Mouse (Mus musculus) forebrain, embryonic 13.5 days (tissue): ENCODE measurements around the gene Trem3. TPM values are rescaled to one million over a fixed set of nuclear protein-coding genes. Genes with fewer than 3 reads are reported as not detected.

ENCODE experiments used
- ATAC-seq: fragments of 200-750 bp; cut with Nextera tagmentation; 2 replicates; pipeline ENCODE4 v1.8.0; 2017
- H3K27ac ChIP-seq: fragments of 300-500 bp; sonication (generic); 2 replicates; pipeline ENCODE4 v1.5.1; 2015; ENCODE audit warnings: inconsistent platforms, mild to moderate bottlenecking, moderate library complexity
- H3K27me3 ChIP-seq: fragments of 300-500 bp; sonication (generic); 2 replicates; pipeline ENCODE4 v1.6.1; 2015; ENCODE audit warnings: mild to moderate bottlenecking, inconsistent platforms
- H3K36me3 ChIP-seq: fragments of 300-500 bp; sonication (generic); 2 replicates; pipeline ENCODE4 v1.6.1; 2015; ENCODE audit warnings: mild to moderate bottlenecking, inconsistent platforms; ENCODE audit not compliant: poor library complexity, severe bottlenecking
- H3K4me1 ChIP-seq: fragments of 300-500 bp; sonication (generic); 2 replicates; pipeline ENCODE4 v1.6.1; 2015; ENCODE audit warnings: inconsistent platforms
- H3K4me2 ChIP-seq: fragments of 300-500 bp; sonication (generic); 2 replicates; pipeline ENCODE4 v1.6.1; 2015; ENCODE audit warnings: inconsistent platforms, mild to moderate bottlenecking, moderate library complexity
- H3K4me3 ChIP-seq: fragments of 300-500 bp; sonication (generic); 2 replicates; pipeline ENCODE4 v1.5.1; 2015; ENCODE audit warnings: mild to moderate bottlenecking, inconsistent platforms
- H3K9ac ChIP-seq: fragments of 300-500 bp; sonication (generic); 2 replicates; pipeline ENCODE4 v1.6.1; 2015; ENCODE audit warnings: mild to moderate bottlenecking, inconsistent platforms
- H3K9me3 ChIP-seq: fragments of 300-500 bp; sonication (generic); replicated peaks from 2 replicates; pipeline ENCODE4 v1.6.1; 2016; ENCODE audit warnings: inconsistent platforms
- WGBS: fragments of 180-500 bp; shearing (Covaris S2); methylation state at CpG from one replicate; pipeline ENCODE4 v1.1.7; 2015; 5-methylcytosine and 5-hydroxymethylcytosine counted together
- polyA plus RNA-seq: library from polyadenylated mRNA; unstranded; fragments of >200 nt; fragmentation: Nextera tagmentation; extraction: Ambion mirVana; gene quantifications from 2 replicates; pipeline ENCODE4 v1.2.1, GENCODE M21; 2015

Trem3 gene
- polyA plus RNA-seq, 1 experiment from 2014 or later = not detected

GRCm38 (mm10) chr17:48249501-48249900, 1.9 kb downstream of the Trem3 start:
- Histone ChIP-seq H3K27ac (no peak overlapping the region), H3K27me3 (no peaks in the 10 kb centered on the region), H3K4me2 (no peak overlapping the region), H3K9me3 (0 out of 2 replicates have a peak, but pooled peaks cover 6% of the 10 kb centered on the region), H3K4me1 (0 out of 2 replicates have a peak, but pooled peaks cover under 1% of the 10 kb centered on the region), H3K36me3 (no peaks in the 10 kb centered on the region), H3K9ac (no peak overlapping the region), H3K4me3 (no peak overlapping the region)
- ATAC-seq = no peak
- WGBS = 88% methylated on average over 11 of the region's 11 CpGs

GRCm38 (mm10) chr17:48250631-48251030, 3.1 kb downstream of the Trem3 start:
- ATAC-seq = no peak
- WGBS = 93% methylated on average over 7 of the region's 7 CpGs
- no peaks in the 10 kb centered on the region for H3K36me3 ChIP-seq
- H3K9ac ChIP-seq = no peak overlapping the region
- H3K9me3 ChIP-seq = 0 out of 2 replicates have a peak, but pooled peaks cover 6% of the 10 kb centered on the region
- no peaks in the 10 kb centered on the region for H3K27me3 ChIP-seq
- H3K4me3 ChIP-seq = no peak overlapping the region
- no peak overlapping the region for H3K27ac ChIP-seq
- H3K4me1 ChIP-seq = 0 out of 2 replicates have a peak, but pooled peaks cover 4% of the 10 kb centered on the region
- H3K4me2 ChIP-seq = no peak overlapping the region

GRCm38 (mm10) chr17:48256575-48256974, 9.0 kb downstream of the Trem3 start:
- Histone ChIP-seq H3K36me3 (no peaks in the 10 kb centered on the region), H3K27me3 (no peaks in the 10 kb centered on the region), H3K4me2 (no peak overlapping the region), H3K4me1 (0 out of 2 replicates have a peak, but pooled peaks cover 4% of the 10 kb centered on the region), H3K9me3 (peaks cover 14% of the 10 kb centered on the region), H3K27ac (no peak overlapping the region), H3K9ac (no peak overlapping the region), H3K4me3 (no peak overlapping the region)
- ATAC-seq = no peak

GRCm38 (mm10) chr17:48261868-48262267, 14.3 kb downstream of the Trem3 start:
- no peak overlapping the region for H3K9ac ChIP-seq
- no peak overlapping the region for H3K27ac ChIP-seq
- H3K4me3 ChIP-seq = no peak overlapping the region
- H3K27me3 ChIP-seq = no peaks in the 10 kb centered on the region
- no peak for ATAC-seq
- peaks cover 17% of the 10 kb centered on the region for H3K4me1 ChIP-seq
- H3K4me2 ChIP-seq = no peak overlapping the region
- WGBS = 88% methylated on average over 2 of the region's 2 CpGs
- peaks cover 14% of the 10 kb centered on the region for H3K9me3 ChIP-seq
- H3K36me3 ChIP-seq = no peaks in the 10 kb centered on the region

GRCm38 (mm10) chr17:48263741-48264362, 16.3 kb downstream of the Trem3 start, which contains the start of gene Treml4:
Gene Treml4 (plus strand): TSS chr17:48264295.
- no peaks in the 10 kb centered on the region for H3K27me3 ChIP-seq
- no peak within 1 kb of the TSS for H3K4me2 ChIP-seq
- H3K4me1 ChIP-seq = peaks cover 17% of the 10 kb centered on the region
- H3K9me3 ChIP-seq = peaks cover 10% of the 10 kb centered on the region
- H3K4me3 ChIP-seq = no peak within 1 kb of the TSS
- ATAC-seq = no peak
- 89% methylated on average over 3 of the region's 3 CpGs for WGBS
- no peaks in the 10 kb centered on the region for H3K36me3 ChIP-seq
- H3K9ac ChIP-seq = no peak within 1 kb of the TSS
- H3K27ac ChIP-seq = no peak within 1 kb of the TSS

GRCm38 (mm10) chr17:48264662-48265061, 17.1 kb downstream of the Trem3 start:
- no peaks in the 10 kb centered on the region for H3K36me3 ChIP-seq
- H3K27me3 ChIP-seq = no peaks in the 10 kb centered on the region
- no peak overlapping the region for H3K27ac ChIP-seq
- no peak overlapping the region for H3K4me3 ChIP-seq
- no peak for ATAC-seq
- H3K9ac ChIP-seq = no peak overlapping the region
- no peak overlapping the region for H3K4me2 ChIP-seq
- peaks cover 17% of the 10 kb centered on the region for H3K4me1 ChIP-seq
- H3K9me3 ChIP-seq = peaks cover 2% of the 10 kb centered on the region; the same call in 1 of the 2 replicates
- 91% methylated on average over 7 of the region's 7 CpGs for WGBS

- no peak for ATAC-seq
- WGBS = 2% methylated on average over 2 of the region's 2 CpGs
- H3K4me3 ChIP-seq = no peak overlapping the region
These were observed 18.6 kb downstream of the Trem3 start for GRCm38 (mm10) chr17:48266138-48266537.

GRCm38 (mm10) chr17:48266610-48267304, 19.2 kb downstream of the Trem3 start:
- WGBS = 36% methylated on average over 2 of the region's 2 CpGs
- no peak overlapping the region for H3K4me3 ChIP-seq
- no peak overlapping the region for H3K27ac ChIP-seq

More at GRCm38 (mm10) chr17:48266138-48266537, 18.6 kb downstream of the Trem3 start:
- Histone ChIP-seq H3K4me2 (no peak overlapping the region), H3K9ac (no peak overlapping the region), H3K27me3 (no peaks in the 10 kb centered on the region), H3K27ac (no peak overlapping the region), H3K36me3 (no peaks in the 10 kb centered on the region), H3K4me1 (peaks cover 17% of the 10 kb centered on the region), H3K9me3 (no peaks in the 10 kb centered on the region)

GRCm38 (mm10) chr17:48267591-48267990, 20.0 kb downstream of the Trem3 start:
- 89% methylated on average over 1 of the region's 1 CpGs for WGBS
- Histone ChIP-seq H3K27me3 (no peaks in the 10 kb centered on the region), H3K27ac (no peak overlapping the region), H3K4me1 (peaks cover 17% of the 10 kb centered on the region), H3K4me2 (no peak overlapping the region), H3K36me3 (no peaks in the 10 kb centered on the region), H3K9ac (no peak overlapping the region), H3K9me3 (no peaks in the 10 kb centered on the region), H3K4me3 (no peak overlapping the region)
- no peak for ATAC-seq

More at GRCm38 (mm10) chr17:48266610-48267304, 19.2 kb downstream of the Trem3 start:
- H3K4me1 ChIP-seq = peaks cover 17% of the 10 kb centered on the region
- H3K9me3 ChIP-seq = no peaks in the 10 kb centered on the region
- H3K36me3 ChIP-seq = no peaks in the 10 kb centered on the region
- H3K27me3 ChIP-seq = no peaks in the 10 kb centered on the region
- no peak overlapping the region for H3K4me2 ChIP-seq
- H3K9ac ChIP-seq = no peak overlapping the region
- ATAC-seq = no peak

- Histone ChIP-seq H3K9me3 (no peaks in the 10 kb centered on the region), H3K4me1 (peaks cover 17% of the 10 kb centered on the region), H3K27ac (no peak overlapping the region), H3K4me3 (no peak overlapping the region), H3K9ac (no peak overlapping the region), H3K36me3 (no peaks in the 10 kb centered on the region), H3K4me2 (no peak overlapping the region), H3K27me3 (no peaks in the 10 kb centered on the region)
- ATAC-seq = no peak
These were observed 20.7 kb downstream of the Trem3 start for GRCm38 (mm10) chr17:48268276-48268675.

GRCm38 (mm10) chr17:48269833-48270232, 22.3 kb downstream of the Trem3 start:
- Histone ChIP-seq H3K27me3 (no peaks in the 10 kb centered on the region), H3K4me2 (no peak overlapping the region), H3K9ac (no peak overlapping the region), H3K4me3 (no peak overlapping the region), H3K4me1 (peaks cover 17% of the 10 kb centered on the region), H3K9me3 (no peaks in the 10 kb centered on the region), H3K27ac (no peak overlapping the region), H3K36me3 (no peaks in the 10 kb centered on the region)
- ATAC-seq = no peak
- 78% methylated on average over 4 of the region's 4 CpGs for WGBS

GRCm38 (mm10) chr17:48272158-48272557, 24.6 kb downstream of the Trem3 start:
- no peak overlapping the region for H3K27ac ChIP-seq
- WGBS = 84% methylated on average over 5 of the region's 5 CpGs
- no peak overlapping the region for H3K4me2 ChIP-seq
- no peaks in the 10 kb centered on the region for H3K27me3 ChIP-seq
- H3K9ac ChIP-seq = no peak overlapping the region
- no peaks in the 10 kb centered on the region for H3K4me1 ChIP-seq
- H3K4me3 ChIP-seq = no peak overlapping the region
- no peaks in the 10 kb centered on the region for H3K9me3 ChIP-seq
- ATAC-seq = no peak
- no peaks in the 10 kb centered on the region for H3K36me3 ChIP-seq
